Mouse (Mus musculus) CH12.LX (cell line): ENCODE measurements around the gene Psmd9. TPM values are rescaled to one million over a fixed set of nuclear protein-coding genes. Genes with fewer than 3 reads are reported as not detected.

Experiments used
- DNase-seq: peaks from one replicate; pipeline ENCODE4 v3.0.0-alpha.2; 2013; ENCODE audit errors: extremely low read depth
- H3K27ac ChIP-seq: 2 replicates; pipeline ENCODE4 v1.5.1; 2012; ENCODE audit warnings: low read depth, mild to moderate bottlenecking, control low read depth, moderate library complexity; ENCODE audit not compliant: insufficient read depth
- H3K27me3 ChIP-seq: replicated peaks from 2 replicates; pipeline ENCODE3; 2012; ENCODE audit warnings: inconsistent platforms
- H3K36me3 ChIP-seq, 2 experiments: replicated peaks in 1 of 2; 2 replicates each; pipeline versions ENCODE3 to v1.6.1; 2012; ENCODE audit warnings: inconsistent platforms in 1 of 2, low read length in 1 of 2, mild to moderate bottlenecking in 1 of 2, mixed read lengths in 1 of 2, moderate library complexity in 1 of 2; ENCODE audit not compliant: control insufficient read depth in 1 of 2, insufficient read depth in 1 of 2
- H3K4me1 ChIP-seq, 2 experiments: 2 replicates each; pipeline ENCODE4 v1.6.1; 2012; ENCODE audit warnings: inconsistent platforms in 1 of 2, moderate library complexity in 1 of 2; ENCODE audit not compliant: insufficient read depth in 2 of 2, control insufficient read depth in 1 of 2
- H3K4me2 ChIP-seq: 2 replicates; pipeline ENCODE4 v1.6.1; 2012; ENCODE audit warnings: low read depth, mild to moderate bottlenecking, control low read depth; ENCODE audit not compliant: poor library complexity, insufficient read depth, severe bottlenecking
- H3K4me3 ChIP-seq, 3 experiments: fragments of 150-350 bp in 1 of 3; sonication (generic) in 1 of 3; replicated peaks in 1 of 3; 2 replicates each; pipeline versions ENCODE3 to v1.5.1; 2011 to 2012; ENCODE audit warnings: low read depth in 2 of 3, low read length in 2 of 3, mild to moderate bottlenecking in 2 of 3, moderate library complexity in 2 of 3, control low read depth in 1 of 3, improper control_type of control experiment in 1 of 3, inconsistent platforms in 1 of 3, mixed read lengths in 1 of 3; ENCODE audit not compliant: poor library complexity in 1 of 3
- H3K79me2 ChIP-seq: replicated peaks from 2 replicates; pipeline ENCODE4 v1.6.1; 2012; ENCODE audit warnings: mild to moderate bottlenecking, moderate library complexity; ENCODE audit not compliant: control insufficient read depth, poor library complexity, insufficient read depth, severe bottlenecking; ENCODE audit errors: extremely low read depth
- H3K9ac ChIP-seq: 2 replicates; pipeline ENCODE4 v1.6.1; 2012; ENCODE audit warnings: low read depth, mild to moderate bottlenecking, control low read depth, moderate library complexity; ENCODE audit not compliant: insufficient read depth
- H3K9me3 ChIP-seq: replicated peaks from 2 replicates; pipeline ENCODE3; 2012; ENCODE audit warnings: low read length, inconsistent platforms, mixed read lengths
- BHLHE40 ChIP-seq: IDR thresholded peaks from 2 replicates; pipeline ENCODE4 v1.6.1; 2011; ENCODE audit warnings: mild to moderate bottlenecking, low read depth, low read length, improper control_type of control experiment
- CHD1 ChIP-seq: IDR thresholded peaks from 2 replicates; pipeline ENCODE4 v1.6.1; 2012; ENCODE audit warnings: low read depth, low read length, improper control_type of control experiment, inconsistent platforms
- CHD2 ChIP-seq: IDR thresholded peaks from 2 replicates; pipeline ENCODE4 v1.6.1; 2011; ENCODE audit warnings: low read length, improper control_type of control experiment
- E2F4 ChIP-seq: IDR thresholded peaks from 2 replicates; pipeline ENCODE4 v1.6.1; 2011; ENCODE audit warnings: low read depth, low read length, improper control_type of control experiment; ENCODE audit not compliant: insufficient replicate concordance
- EP300 ChIP-seq: IDR thresholded peaks from 2 replicates; pipeline ENCODE4 v1.6.1; 2011; ENCODE audit warnings: low read length, improper control_type of control experiment
- ETS1 ChIP-seq: conservative IDR thresholded peaks from 2 replicates; pipeline ENCODE4 v1.6.1; 2012; ENCODE audit warnings: low read depth, mild to moderate bottlenecking, inconsistent platforms, low read length, improper control_type of control experiment, moderate library complexity
- GABPA ChIP-seq: IDR thresholded peaks from 2 replicates; pipeline ENCODE4 v1.6.1; 2012; ENCODE audit warnings: low read depth, low read length, improper control_type of control experiment, inconsistent platforms; ENCODE audit not compliant: insufficient replicate concordance
- HCFC1 ChIP-seq: IDR thresholded peaks from 2 replicates; pipeline ENCODE4 v1.6.1; 2012; ENCODE audit warnings: low read depth, mild to moderate bottlenecking, inconsistent platforms, low read length, improper control_type of control experiment
- IRF4 ChIP-seq: IDR thresholded peaks from 2 replicates; pipeline ENCODE4 v1.6.1; 2014; ENCODE audit warnings: low read depth, mild to moderate bottlenecking, inconsistent platforms, low read length, improper control_type of control experiment
- JUN ChIP-seq: IDR thresholded peaks from 2 replicates; pipeline ENCODE4 v1.6.1; 2011; ENCODE audit warnings: low read depth, mild to moderate bottlenecking, low read length, improper control_type of control experiment, moderate library complexity; ENCODE audit not compliant: insufficient read depth
- MAFK ChIP-seq: IDR thresholded peaks from 2 replicates; pipeline ENCODE4 v1.6.1; 2011; ENCODE audit warnings: low read length, improper control_type of control experiment; ENCODE audit not compliant: insufficient replicate concordance
- MAX ChIP-seq: IDR thresholded peaks from 2 replicates; pipeline ENCODE4 v1.6.1; 2011; ENCODE audit warnings: low read length, improper control_type of control experiment
- MYC ChIP-seq: IDR thresholded peaks from 2 replicates; pipeline ENCODE4 v1.6.1; 2011; ENCODE audit warnings: low read depth, mild to moderate bottlenecking, improper control_type of control experiment, low read length
- RCOR1 ChIP-seq: conservative IDR thresholded peaks from 2 replicates; pipeline ENCODE4 v1.6.1; 2012; ENCODE audit warnings: low read depth, mild to moderate bottlenecking, inconsistent platforms, low read length, improper control_type of control experiment
- SIN3A ChIP-seq: IDR thresholded peaks from 2 replicates; pipeline ENCODE4 v1.6.1; 2012; ENCODE audit warnings: low read length, improper control_type of control experiment, inconsistent platforms
- USF2 ChIP-seq: conservative IDR thresholded peaks from 2 replicates; pipeline ENCODE4 v1.6.1; 2011; ENCODE audit warnings: low read depth, low read length, improper control_type of control experiment
- ZMIZ1 ChIP-seq: IDR thresholded peaks from 2 replicates; pipeline ENCODE4 v1.6.1; 2012; ENCODE audit warnings: low read depth, mild to moderate bottlenecking, inconsistent platforms, low read length, improper control_type of control experiment
- dilution Hi-C: fragments of 300-500 bp; cut with MboI; formaldehyde crosslinking; loops from 2 replicates; pipeline ENCODE4 v1.14.3; 2020; ENCODE audit warnings: low sequenced_read_pairs; ENCODE audit not compliant: extremely low pct_unique_long_range_greater_than_20kb, extremely low pct_ligation_motif_present
- in situ Hi-C: fragments of 300-500 bp; cut with MboI; formaldehyde crosslinking; loops from 3 replicates; pipeline ENCODE4 v1.14.3; 2019; ENCODE audit warnings: low sequenced_read_pairs, low pct_ligation_motif_present, low pct_unique_long_range_greater_than_20kb, mixed read lengths
- polyA plus RNA-seq: library from polyadenylated mRNA; unstranded; fragments of >175 nt; gene quantifications from 2 replicates; pipeline ENCODE4 v1.2.1, GENCODE M21; 2012; ENCODE audit warnings: low read depth; ENCODE audit not compliant: insufficient read length
- total RNA-seq, 2 experiments: library from RNA; depleted of rRNA; stranded (reverse); fragments of 300-350 nt in 1 of 2; fragments of >200 nt in 1 of 2; gene quantifications; 2 replicates each; pipeline ENCODE4 v1.2.3; 2012 to 2014

Gene Psmd9
- total and polyA plus RNA-seq, 3 experiments: 30.8 to 38.0 (median 35.5) TPM

- H3K27ac ChIP-seq: no peak overlapping the region
- no peak overlapping the region for H3K4me2 ChIP-seq
- H3K36me3 ChIP-seq: no peaks in the 10 kb centered on the region
- dilution Hi-C loops (no loop called here), in situ Hi-C loops (no loop called here)
- H3K27me3 ChIP-seq: peaks cover 9% of the 10 kb centered on the region
- TF ChIP-seq ETS1 (no peak), RCOR1 (no peak), USF2 (no peak), BHLHE40 (no peak), E2F4 (no peak), IRF4 (no peak), CHD2 (no peak), SIN3A (no peak), ZMIZ1 (no peak), HCFC1 (no peak)
- H3K9ac ChIP-seq: no peak overlapping the region
- H3K79me2 ChIP-seq: no peaks in the 10 kb centered on the region
- H3K4me3 ChIP-seq: no peak overlapping the region
- H3K4me1 ChIP-seq: no peaks in the 10 kb centered on the region
- no peaks in the 10 kb centered on the region for H3K9me3 ChIP-seq
- no peak for DNase-seq
These were observed 18.1 kb downstream of the Psmd9 start for GRCm38 (mm10) chr5:123187306-123187705.

GRCm38 (mm10) chr5:123190912-123191311, 21.7 kb downstream of the Psmd9 start:
- dilution Hi-C loops: no loop called here
- Histone ChIP-seq H3K36me3 (no peaks in the 10 kb centered on the region), H3K4me1 (no peaks in the 10 kb centered on the region), H3K27me3 (peaks cover 15% of the 10 kb centered on the region), H3K9ac (no peak overlapping the region), H3K9me3 (no peaks in the 10 kb centered on the region), H3K79me2 (no peaks in the 10 kb centered on the region), H3K27ac (no peak overlapping the region), H3K4me2 (no peak overlapping the region), H3K4me3 (no peak overlapping the region)
- in situ Hi-C loops: loop anchor here (5.0 kb wide), 1 partner anchor 36 kb away; no protein-coding TSS in a partner anchor
- TF ChIP-seq CHD1 (no peak), BHLHE40 (no peak), EP300 (no peak), JUN (no peak), RCOR1 (no peak), MAX (no peak), MYC (no peak), MAFK (no peak), GABPA (no peak)
- DNase-seq: no peak
